Mouse (Mus musculus) heart, embryonic 13.5 days (tissue): ENCODE data around the gene Aig1. TPM values are rescaled to one million over a fixed set of nuclear protein-coding genes. Genes with fewer than 3 reads are reported as not detected.
"Not testable (repeated sequence)": the region's sequence is repeated elsewhere in the genome, so short reads cannot be mapped to it uniquely, and the experiment has no call there.

Experiments
- ATAC-seq: fragments of 200-750 bp; cut with Nextera tagmentation; 2 replicates; pipeline ENCODE4 v1.8.0; 2017; ENCODE audit warnings: moderate TSS enrichment; ENCODE audit not compliant: insufficient number of reproducible peaks, low FRiP score, low TSS enrichment; ENCODE audit errors: extremely low read depth
- H3K27ac ChIP-seq: fragments of 300-500 bp; sonication (generic); replicated peaks from 2 replicates; pipeline ENCODE4 v1.5.1; 2015; ENCODE audit warnings: moderate library complexity, mild to moderate bottlenecking, inconsistent platforms
- H3K27me3 ChIP-seq: fragments of 300-500 bp; sonication (generic); replicated peaks from 2 replicates; pipeline ENCODE4 v1.6.1; 2015; ENCODE audit warnings: mild to moderate bottlenecking, inconsistent platforms
- H3K36me3 ChIP-seq: fragments of 300-500 bp; sonication (generic); 2 replicates; pipeline ENCODE4 v1.6.1; 2015; ENCODE audit warnings: mild to moderate bottlenecking, inconsistent platforms
- H3K4me1 ChIP-seq: fragments of 300-500 bp; sonication (generic); 2 replicates; pipeline ENCODE4 v1.6.1; 2015; ENCODE audit warnings: inconsistent platforms
- H3K4me2 ChIP-seq: fragments of 300-500 bp; sonication (generic); 2 replicates; pipeline ENCODE4 v1.6.1; 2015; ENCODE audit warnings: inconsistent platforms, mild to moderate bottlenecking, moderate library complexity
- H3K4me3 ChIP-seq: fragments of 300-500 bp; sonication (generic); 2 replicates; pipeline ENCODE4 v1.5.1; 2015; ENCODE audit warnings: moderate library complexity, mild to moderate bottlenecking, inconsistent platforms
- H3K9ac ChIP-seq: fragments of 300-500 bp; sonication (generic); 2 replicates; pipeline ENCODE4 v1.6.1; 2015; ENCODE audit warnings: inconsistent platforms, mild to moderate bottlenecking, moderate library complexity
- H3K9me3 ChIP-seq: fragments of 300-500 bp; sonication (generic); 2 replicates; pipeline ENCODE4 v1.6.1; 2016; ENCODE audit warnings: inconsistent platforms
- WGBS: fragments of 180-500 bp; shearing (Covaris S2); methylation state at CpG from one replicate; pipeline ENCODE4 v1.1.7; 2015; ENCODE audit warnings: mixed read lengths; 5-methylcytosine and 5-hydroxymethylcytosine counted together
- polyA plus RNA-seq: library from polyadenylated mRNA; unstranded; fragments of >200 nt; fragmentation: Nextera tagmentation; extraction: Ambion mirVana; gene quantifications from 2 replicates; pipeline ENCODE4 v1.2.1, GENCODE M21; 2015

Gene Aig1
- polyA plus RNA-seq, result 52.3 and 64.9 TPM in 2 replicates

- peak; percentile 85 for ATAC-seq
- no peaks in the 10 kb centered on the region for H3K27me3 ChIP-seq
- 0 out of 2 replicates have a peak, but pooled peaks cover 2% of the 10 kb centered on the region for H3K36me3 ChIP-seq
- peaks cover 40% of the 10 kb centered on the region for H3K4me1 ChIP-seq
- 0 out of 2 replicates have a peak, but pooled peaks cover 6% of the 10 kb centered on the region for H3K9me3 ChIP-seq
- peak within 1 kb of the TSS; percentile 90 for H3K4me2 ChIP-seq
- H3K9ac ChIP-seq, result peak within 1 kb of the TSS; percentile 91
- 2% methylated on average over 68 of the region's 77 CpGs for WGBS
- H3K27ac ChIP-seq, result peak within 1 kb of the TSS; percentile 76
- peak within 1 kb of the TSS; percentile 85 for H3K4me3 ChIP-seq
Observed at GRCm38 (mm10) chr10:13868371-13869321, at the start of gene Aig1. Gene Aig1 (minus strand): TSS chr10:13868980.

DNA sequence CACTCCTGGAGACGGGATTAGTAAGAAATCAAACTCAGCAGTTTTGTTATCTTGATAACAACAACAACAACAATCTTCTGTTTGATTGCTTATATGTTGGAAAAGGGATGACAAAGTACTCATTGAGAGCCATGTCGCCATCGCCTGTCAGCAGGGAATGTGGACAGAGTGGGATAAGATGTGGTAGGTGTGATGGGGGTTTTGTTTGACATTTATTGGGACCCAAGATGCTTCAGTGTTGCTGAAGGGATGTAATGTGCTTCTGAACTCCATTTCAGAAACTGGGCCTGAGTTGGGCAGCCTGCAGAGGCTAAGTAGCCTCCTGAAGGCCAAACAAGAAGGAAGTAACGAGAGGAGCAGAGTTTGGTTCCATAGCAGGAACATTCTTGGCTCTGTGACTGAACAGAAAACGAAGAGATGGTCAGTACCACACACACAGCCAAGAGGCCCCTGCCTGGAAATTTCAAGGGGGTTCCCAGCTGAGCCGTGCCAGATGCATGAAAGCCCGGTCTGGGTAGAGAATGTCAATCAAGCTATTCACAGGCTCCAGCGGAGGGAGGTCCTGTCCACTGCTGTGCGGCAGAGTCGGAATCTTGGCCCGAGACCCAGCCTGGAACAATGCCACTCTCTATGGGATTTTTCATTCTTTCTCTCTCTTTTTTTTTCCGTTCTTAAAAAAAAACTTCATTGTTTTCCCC lies 48.0 kb upstream of the Aig1 start:
- Histone ChIP-seq H3K4me1 (peaks cover 20% of the 10 kb centered on the region), H3K9me3 (no peaks in the 10 kb centered on the region), H3K4me3 (no peak overlapping the region; the same call in 1 of the 2 replicates), H3K4me2 (peak overlapping the region; percentile 45), H3K27me3 (no peaks in the 10 kb centered on the region), H3K27ac (peak overlapping the region; percentile 65), H3K9ac (no peak overlapping the region), H3K36me3 (no peaks in the 10 kb centered on the region)
- WGBS, result 24% methylated on average over 12 of the region's 12 CpGs
- peak; percentile 54; the same call in 1 of the 2 replicates for ATAC-seq

DNA sequence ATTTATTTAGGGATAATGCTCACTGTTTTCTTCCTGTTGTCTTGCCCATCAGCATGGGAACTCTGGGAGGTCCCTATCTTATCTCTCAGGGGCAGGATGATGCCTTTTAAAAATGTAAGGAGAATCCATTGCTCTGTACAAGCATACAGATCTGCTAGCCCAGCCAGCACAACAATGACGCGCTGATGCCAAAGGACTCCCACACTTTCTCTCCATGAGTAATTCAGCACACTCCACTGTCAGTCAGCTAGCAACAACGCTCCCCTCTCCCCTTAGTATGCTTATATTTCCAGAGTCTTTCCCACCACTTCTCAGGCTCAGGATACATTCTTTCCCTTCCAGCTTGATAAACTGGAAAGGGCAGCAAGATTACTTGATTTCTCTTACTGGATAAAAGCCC lies 46.4 kb upstream of the Aig1 start:
- Histone ChIP-seq H3K9me3 (no peaks in the 10 kb centered on the region), H3K27ac (0 out of 2 replicates have a peak overlapping the region, but pooled peaks have one; percentile 2), H3K27me3 (no peaks in the 10 kb centered on the region), H3K9ac (no peak overlapping the region), H3K4me3 (no peak overlapping the region), H3K4me1 (peaks cover 20% of the 10 kb centered on the region), H3K4me2 (no peak overlapping the region), H3K36me3 (no peaks in the 10 kb centered on the region)
- no peak for ATAC-seq
- 37% methylated on average over 3 of the region's 3 CpGs for WGBS

DNA sequence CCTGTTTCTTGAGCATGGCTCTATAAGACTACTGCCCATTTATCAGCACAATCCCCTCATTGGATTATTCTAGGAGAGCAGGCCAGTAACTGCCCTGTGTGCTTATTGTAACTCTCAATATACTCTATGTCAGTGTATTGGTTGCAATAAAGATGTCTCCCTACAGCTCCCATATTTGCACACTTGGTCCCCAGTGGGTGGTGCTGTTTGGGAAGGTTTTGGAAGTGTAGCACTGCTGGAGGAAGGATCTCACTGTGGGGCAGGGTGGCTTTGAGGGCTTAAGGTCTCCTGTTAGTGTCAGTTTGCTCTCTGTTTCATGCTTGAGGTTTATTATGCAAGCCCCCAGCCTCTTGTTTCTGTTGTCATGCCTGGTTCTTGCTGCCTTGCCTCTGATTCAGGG lies 44.9 kb upstream of the Aig1 start:
- no peak for ATAC-seq
- Histone ChIP-seq H3K27me3 (no peaks in the 10 kb centered on the region), H3K4me2 (no peak overlapping the region), H3K27ac (no peak overlapping the region), H3K9ac (no peak overlapping the region), H3K4me3 (no peak overlapping the region), H3K9me3 (no peaks in the 10 kb centered on the region), H3K36me3 (no peaks in the 10 kb centered on the region), H3K4me1 (peaks cover 20% of the 10 kb centered on the region)

GRCm38 (mm10) chr10:13906261-13906741 lies 37.5 kb upstream of the Aig1 start:
- no peak overlapping the region for H3K4me3 ChIP-seq
- H3K4me2 ChIP-seq, result no peak overlapping the region
- no peaks in the 10 kb centered on the region for H3K9me3 ChIP-seq
- no peak overlapping the region for H3K27ac ChIP-seq
- no peaks in the 10 kb centered on the region for H3K27me3 ChIP-seq
- ATAC-seq, result no peak
- no peaks in the 10 kb centered on the region for H3K36me3 ChIP-seq
- no peak overlapping the region for H3K9ac ChIP-seq
- 62% methylated on average over 8 of the region's 8 CpGs for WGBS
- H3K4me1 ChIP-seq, result 0 out of 2 replicates have a peak, but pooled peaks cover 3% of the 10 kb centered on the region

GRCm38 (mm10) chr10:13905618-13906017 lies 36.8 kb upstream of the Aig1 start:
- no peaks in the 10 kb centered on the region for H3K9me3 ChIP-seq
- ATAC-seq, result no peak
- 85% methylated on average over 9 of the region's 9 CpGs for WGBS

GRCm38 (mm10) chr10:13892762-13893161 lies 24.0 kb upstream of the Aig1 start:
- H3K9ac ChIP-seq, H3K27me3 ChIP-seq: not testable (repeated sequence)
- 78% methylated on average over 7 of the region's 7 CpGs for WGBS

More at GRCm38 (mm10) chr10:13905618-13906017, 36.8 kb upstream of the Aig1 start:
- Histone ChIP-seq H3K4me3 (no peak overlapping the region), H3K9ac (no peak overlapping the region), H3K4me1 (0 out of 2 replicates have a peak, but pooled peaks cover 3% of the 10 kb centered on the region), H3K27ac (no peak overlapping the region), H3K36me3 (no peaks in the 10 kb centered on the region), H3K27me3 (no peaks in the 10 kb centered on the region), H3K4me2 (no peak overlapping the region)

GRCm38 (mm10) chr10:13882975-13883875 lies 14.4 kb upstream of the Aig1 start:
- H3K4me2 ChIP-seq, result no peak overlapping the region
- H3K27ac ChIP-seq, result no peak overlapping the region
- H3K9ac ChIP-seq, result no peak overlapping the region
- no peaks in the 10 kb centered on the region for H3K4me1 ChIP-seq
- H3K9me3 ChIP-seq, result no peaks in the 10 kb centered on the region
- WGBS, result 84% methylated on average over 10 of the region's 10 CpGs
- H3K4me3 ChIP-seq, result no peak overlapping the region
- H3K27me3 ChIP-seq, result no peaks in the 10 kb centered on the region
- no peaks in the 10 kb centered on the region for H3K36me3 ChIP-seq
- ATAC-seq, result no peak

More at GRCm38 (mm10) chr10:13892762-13893161, 24.0 kb upstream of the Aig1 start:
- H3K4me2 ChIP-seq, H3K9me3 ChIP-seq, H3K4me3 ChIP-seq, ATAC-seq, H3K36me3 ChIP-seq, H3K4me1 ChIP-seq, H3K27ac ChIP-seq: not testable (repeated sequence)

- Histone ChIP-seq H3K9me3 (no peaks in the 10 kb centered on the region), H3K27me3 (no peaks in the 10 kb centered on the region), H3K4me3 (no peak overlapping the region), H3K36me3 (no peaks in the 10 kb centered on the region), H3K27ac (no peak overlapping the region), H3K4me2 (no peak overlapping the region), H3K4me1 (no peaks in the 10 kb centered on the region), H3K9ac (no peak overlapping the region)
- ATAC-seq, result no peak
- WGBS, result 55% methylated on average over 9 of the region's 9 CpGs
Observed at GRCm38 (mm10) chr10:13882490-13882889, 13.7 kb upstream of the Aig1 start.

DNA sequence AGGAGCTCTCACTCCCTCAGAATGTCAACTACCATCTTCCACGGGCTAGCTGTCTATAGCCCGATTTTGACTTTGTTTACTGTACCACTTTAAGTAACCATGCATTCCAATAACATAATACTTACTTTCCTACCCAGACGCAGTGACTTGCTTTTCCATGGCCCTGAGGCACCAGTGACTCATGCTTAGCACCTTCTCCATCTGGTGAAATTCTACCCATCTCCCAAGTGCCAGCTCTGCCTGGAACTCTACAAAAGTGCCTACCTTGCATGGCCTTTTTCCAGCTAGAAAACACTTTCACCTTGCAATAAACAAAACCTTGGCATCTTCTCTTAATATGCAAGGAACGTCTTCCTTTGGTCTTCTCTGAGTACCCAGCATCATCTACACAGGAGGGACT lies 9.9 kb upstream of the Aig1 start:
- WGBS, result 76% methylated on average over 4 of the region's 4 CpGs

More for the DNA sequence above, 9.9 kb upstream of the Aig1 start:
- Histone ChIP-seq H3K4me2 (no peak overlapping the region), H3K27ac (no peak overlapping the region), H3K36me3 (no peaks in the 10 kb centered on the region), H3K27me3 (no peaks in the 10 kb centered on the region), H3K4me3 (no peak overlapping the region), H3K9ac (no peak overlapping the region), H3K9me3 (no peaks in the 10 kb centered on the region), H3K4me1 (peaks cover 7% of the 10 kb centered on the region; the same call in 1 of the 2 replicates)
- no peak for ATAC-seq
